Mouse (Mus musculus): ENCODE measurements around the gene Wdr64.

DNA sequence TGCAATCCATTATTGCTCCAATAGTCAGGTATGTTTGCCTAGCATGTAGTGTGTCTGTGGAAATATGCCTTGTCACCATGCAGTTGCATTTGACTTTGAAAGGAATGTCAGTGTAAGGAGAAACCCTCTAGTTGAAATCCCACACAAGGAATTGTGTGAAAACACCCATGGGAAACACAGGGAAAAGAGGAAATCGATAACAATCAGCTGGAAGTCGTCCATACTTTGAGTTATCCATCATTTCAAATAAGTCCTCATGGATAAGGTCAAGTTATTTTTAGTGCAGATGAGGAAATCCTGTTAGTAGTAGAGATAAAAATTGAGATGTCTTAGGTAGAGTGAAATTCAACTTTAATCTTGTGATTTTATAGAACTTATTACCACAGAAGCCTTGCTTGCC, 96.3 kb downstream of the Wdr64 start:
- no peak for TF ChIP-seq CTCF (IDR thresholded peaks at IDR 0.05; ENCODE audit: borderline replicate concordance, insufficient read depth, low read depth, low read length)
- no peak for TF ChIP-seq POLR2A (IDR thresholded peaks at IDR 0.05; ENCODE audit: borderline replicate concordance, insufficient read depth, low read length)
